In the genomic region with DNA sequence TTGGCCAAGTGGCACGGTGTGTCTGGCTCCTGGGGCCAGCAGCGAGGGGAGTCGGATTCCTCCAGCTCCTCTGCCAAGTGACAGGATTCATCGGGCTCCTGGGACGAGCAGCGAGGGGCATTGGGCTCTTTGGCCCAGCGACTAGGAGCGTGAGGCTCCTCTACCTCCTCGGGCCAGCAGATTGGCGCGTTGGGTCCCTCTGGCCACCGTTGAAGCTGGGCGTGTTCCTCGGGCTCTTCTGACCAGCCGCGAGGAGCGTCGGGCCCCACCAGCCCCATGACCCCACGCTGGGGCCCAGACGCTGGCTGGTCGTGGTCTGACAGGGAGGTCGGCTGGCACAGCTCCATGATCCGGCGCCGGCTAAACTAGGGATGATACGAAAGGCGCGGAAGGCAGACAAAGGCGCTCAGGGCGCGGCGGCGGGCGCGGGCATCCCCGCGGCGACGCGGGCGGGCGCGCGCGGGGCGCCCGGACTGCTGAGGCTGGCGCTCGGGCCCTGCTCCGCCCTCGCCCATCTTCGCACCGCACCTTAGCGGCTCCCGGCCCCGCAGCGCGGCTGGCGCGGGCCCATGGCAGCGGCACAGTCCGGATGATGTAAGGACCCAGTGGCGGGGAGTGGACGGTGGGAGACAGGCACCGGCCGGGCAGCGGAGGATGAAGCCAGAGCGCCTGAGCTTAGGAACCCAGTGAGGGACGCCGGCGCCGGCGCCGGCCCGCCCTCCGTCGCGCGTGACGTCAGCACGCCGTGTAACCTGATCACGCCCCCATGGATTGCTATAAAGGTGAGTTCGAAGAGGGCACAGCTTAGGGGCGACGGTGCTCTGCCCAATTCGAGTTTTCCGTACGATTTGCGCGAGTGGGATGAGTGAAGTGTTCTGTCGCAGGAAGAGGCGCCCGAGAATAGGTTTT, we compare ENCODE assay signal across 8 mouse cellular contexts. TPM values are rescaled to one million over a fixed set of nuclear protein-coding genes. Genes with fewer than 3 reads are reported as not detected.
DNase-seq lines count a peak whose midpoint lies in the region; ATAC-seq and TF ChIP-seq lines count a peak whose summit lies in the region.

Rab11fip3 (minus strand) TSS at position 725 of the 909 bp plus-strand sequence.

- H3K4me1 ChIP-seq in brown adipose tissue, adult 24 weeks (ENCODE audit: control insufficient read depth, insufficient read depth, insufficient read length, low read length) = peaks cover 20% of the 10 kb centered on the region
- H3K4me1 ChIP-seq in heart, embryonic 12.5 days (replicated peaks) = peaks cover 48% of the 10 kb centered on the region
- H3K4me1 ChIP-seq in kidney, embryonic 16.5 days (ENCODE audit: insufficient read depth, low read length) = peaks cover 34% of the 10 kb centered on the region
- H3K4me1 ChIP-seq in liver, adult 2 months (ENCODE audit: control insufficient read depth, insufficient read depth, low read length) = peaks cover 25% of the 10 kb centered on the region

- no peak for TF ChIP-seq CTCF in liver, adult 2 months (IDR thresholded peaks at IDR 0.05; ENCODE audit: low read depth, low read length)

- peaks cover 3% of the 10 kb centered on the region; the same call in 1 of the 2 replicates for H3K36me3 ChIP-seq in heart, embryonic 12.5 days
- H3K36me3 ChIP-seq in kidney, embryonic 16.5 days (ENCODE audit: insufficient read depth, low read length) = no peaks in the 10 kb centered on the region
- no peaks in the 10 kb centered on the region for H3K36me3 ChIP-seq in liver, adult 2 months (ENCODE audit: control insufficient read depth, insufficient read depth, low read length)
- H3K36me3 ChIP-seq in myocyte (ENCODE audit: control insufficient read depth, insufficient read depth) = no peaks in the 10 kb centered on the region

- peak; percentile 92 for TF ChIP-seq POLR2A in liver, adult 2 months (IDR thresholded peaks at IDR 0.05; ENCODE audit: extremely low read depth, insufficient read depth, low read length)
- TF ChIP-seq POLR2A in myocyte (IDR thresholded peaks at IDR 0.05; ENCODE audit: insufficient read length, low read depth) = peak; percentile 86

- peaks cover 25% of the 10 kb centered on the region for H3K79me2 ChIP-seq in liver, adult 2 months (ENCODE audit: control insufficient read depth, insufficient read depth, low read length)
- H3K79me2 ChIP-seq in myocyte (ENCODE audit: control insufficient read depth, insufficient read depth) = peaks cover 45% of the 10 kb centered on the region

- peak within 1 kb of the TSS; percentile 11; the same call in 1 of the 2 replicates for H3K27ac ChIP-seq in brown adipose tissue, adult 24 weeks (replicated peaks; ENCODE audit: low read depth, low read length)
- H3K27ac ChIP-seq in heart, embryonic 12.5 days (ENCODE audit: poor library complexity, severe bottlenecking) = peak within 1 kb of the TSS; percentile 66
- peak within 1 kb of the TSS; percentile 52 for H3K27ac ChIP-seq in kidney, embryonic 16.5 days (ENCODE audit: low read length)
- H3K27ac ChIP-seq in liver, adult 2 months (replicated peaks; ENCODE audit: insufficient read depth, low read depth, low read length) = 0 out of 2 replicates have a peak within 1 kb of the TSS, but pooled peaks have one; percentile 8

- H3K4me3 ChIP-seq in brown adipose tissue, adult 24 weeks (ENCODE audit: insufficient read depth, low read depth, low read length) = peak within 1 kb of the TSS; percentile 80
- peak within 1 kb of the TSS; percentile 69 for H3K4me3 ChIP-seq in heart, embryonic 12.5 days
- H3K4me3 ChIP-seq in kidney, embryonic 16.5 days (ENCODE audit: low read length) = peak within 1 kb of the TSS; percentile 61
- H3K4me3 ChIP-seq in liver, adult 2 months (ENCODE audit: insufficient read depth, low read depth, low read length) = peak within 1 kb of the TSS; percentile 83
- peak within 1 kb of the TSS; percentile 60 for H3K4me3 ChIP-seq in myocyte

- H3K4me2 ChIP-seq in heart, embryonic 12.5 days = peak within 1 kb of the TSS; percentile 94
- H3K4me2 ChIP-seq in kidney, embryonic 16.5 days (replicated peaks; ENCODE audit: low read depth, low read length) = peak within 1 kb of the TSS; percentile 91
- H3K4me2 ChIP-seq in myocyte (ENCODE audit: low read depth) = peak within 1 kb of the TSS; percentile 100

- DNase-seq in CD8-positive naive resting alpha-beta T cell, adult 2 months (ENCODE audit: low read depth in 2 of 2, low spot score in 2 of 2) = peak; percentile 54 to 74
- peak; percentile 80 for DNase-seq in liver, adult 2 months (ENCODE audit: extremely low read depth, low read depth, low spot score)
- DNase-seq in spleen, postnatal 4 days (ENCODE audit: low spot score in 2 of 2) = peak; percentile 61 to 83

- WGBS in heart, embryonic 12.5 days = under 1% methylated on average over 94 of the region's 94 CpGs
- WGBS in kidney, embryonic 16.5 days = under 1% methylated on average over 94 of the region's 94 CpGs
- under 1% methylated on average over 94 of the region's 94 CpGs for WGBS in liver, adult 2 months

- H3K9me3 ChIP-seq in heart, embryonic 12.5 days (replicated peaks) = no peaks in the 10 kb centered on the region
- no peaks in the 10 kb centered on the region for H3K9me3 ChIP-seq in kidney, embryonic 16.5 days (ENCODE audit: low read length)

- H3K27me3 ChIP-seq in heart, embryonic 12.5 days (replicated peaks) = peaks cover 3% of the 10 kb centered on the region; the same call in 1 of the 2 replicates
- no peaks in the 10 kb centered on the region for H3K27me3 ChIP-seq in kidney, embryonic 16.5 days (ENCODE audit: insufficient read depth, low read length)
- H3K27me3 ChIP-seq in liver, adult 2 months (ENCODE audit: control insufficient read depth, insufficient read depth, low read length) = no peaks in the 10 kb centered on the region
- H3K27me3 ChIP-seq in myocyte (ENCODE audit: control insufficient read depth, insufficient read depth, insufficient read length) = no peaks in the 10 kb centered on the region

- peak; percentile 76 for ATAC-seq in erythroid progenitor cell, adult 5-6 weeks (replicated peaks; ENCODE audit: low FRiP score, poor library complexity, severe bottlenecking)
- peak; percentile 95 for ATAC-seq in heart, embryonic 12.5 days (ENCODE audit: insufficient number of reproducible peaks, low FRiP score)
- ATAC-seq in kidney, embryonic 16.5 days (ENCODE audit: low FRiP score, low TSS enrichment) = peak; percentile 89

- peak within 1 kb of the TSS; percentile 79 for H3K9ac ChIP-seq in heart, embryonic 12.5 days
- peak within 1 kb of the TSS; percentile 81 for H3K9ac ChIP-seq in kidney, embryonic 16.5 days (replicated peaks; ENCODE audit: low read length)
- peak within 1 kb of the TSS; percentile 81 for H3K9ac ChIP-seq in liver, adult 2 months (ENCODE audit: low read depth, low read length)

- H3ac ChIP-seq in myocyte (ENCODE audit: control insufficient read depth, insufficient read length) = peak within 1 kb of the TSS; percentile 27

TF ChIP-seq in myocyte, 11 proteins besides CTCF, POLR2A, EP300 and RAD21:
- TF ChIP-seq MAX (IDR thresholded peaks at IDR 0.05; ENCODE audit: low read depth) = no peak
- TF ChIP-seq POLR2AphosphoS2 (IDR thresholded peaks at IDR 0.05; ENCODE audit: insufficient read length, low read depth) = peak; percentile 79
- TF ChIP-seq MYOG (IDR thresholded peaks at IDR 0.05; ENCODE audit: control insufficient read depth in 1 of 3, insufficient read depth in 1 of 3, insufficient read length in 2 of 3, low read depth in 2 of 3) = peak in 1 of 3 experiments; percentile 3
TF ChIP-seq in myocyte: peak in this region for 2.

RNA-seq across cellular contexts. Expression of gene Rab11fip3, which starts in this region (rescaled TPM):
- 5.3 and 5.7 TPM in 2 replicates for polyA plus RNA-seq in brown adipose tissue, adult 24 weeks (2012; ENCODE audit: insufficient read depth, insufficient read length, missing spikeins)
- total RNA-seq in erythroid progenitor cell, adult 5-6 weeks (2015; ENCODE audit: low replicate concordance) = not detected in 2 replicates
- 0.26 TPM in 1 of 2 replicates, not detected in the other for total RNA-seq in erythroid progenitor cell, adult 5-6 weeks (2017; ENCODE audit: low replicate concordance)
- 15.4 and 15.5 TPM in 2 replicates for polyA plus RNA-seq in heart, embryonic 12.5 days (2016; fragmentation: Nextera tagmentation; extraction: Ambion mirVana)
- polyA plus RNA-seq in kidney, embryonic 16.5 days (2015; fragmentation: Nextera tagmentation; extraction: Ambion mirVana) = 30.7 and 41.0 TPM in 2 replicates
- total RNA-seq in liver, adult 2 months (2014; rRNA removed) = 4.6 and 7.7 TPM in 2 replicates
- polyA plus RNA-seq in liver, adult 2 months (2012; rRNA removed) = 11.1 and 13.2 TPM in 2 replicates
- polyA plus RNA-seq in myocyte (2012; fragmentation: generic; extraction: Trizol) = 19.7 TPM

Comparison
In these comparisons a context has a peak if more than half of its experiments do, and no peak if none do; other contexts are left out.
1. Peak in every context shown above with its lines: DNase-seq, ATAC-seq, H3K4me3 ChIP-seq and H3K27ac ChIP-seq.
2. Peak in ATAC-seq in erythroid progenitor cell, adult 5-6 weeks; RNA of the gene not detected or under 1 TPM.
3. H3K27ac ChIP-seq: peak in every context shown above with its lines; median percentile 66 in heart, embryonic 12.5 days; 52 in kidney, embryonic 16.5 days; 11 in brown adipose tissue, adult 24 weeks; 8 in liver, adult 2 months.